Mouse (Mus musculus) myocyte (in vitro differentiated cells): Measurements from ENCODE around the gene Ube2t. TPM values are rescaled to one million over a fixed set of nuclear protein-coding genes. Genes with fewer than 3 reads are reported as not detected.

Source experiments
- H3K27me3 ChIP-seq: one replicate; pipeline ENCODE4 v1.6.1; 2011; ENCODE audit not compliant: control insufficient read depth, insufficient read depth, insufficient read length
- H3K36me3 ChIP-seq: one replicate; pipeline ENCODE4 v1.6.1; 2011; ENCODE audit not compliant: control insufficient read depth, insufficient read depth
- H3K4me2 ChIP-seq: one replicate; pipeline ENCODE4 v1.6.1; 2011; ENCODE audit warnings: low read depth, control low read depth
- H3K4me3 ChIP-seq: one replicate; pipeline ENCODE4 v1.5.1; 2011; ENCODE audit warnings: mild to moderate bottlenecking, control low read depth, moderate library complexity
- H3K79me2 ChIP-seq: one replicate; pipeline ENCODE4 v1.6.1; 2011; ENCODE audit not compliant: control insufficient read depth, insufficient read depth
- H3ac ChIP-seq: one replicate; pipeline ENCODE4 v1.6.1; 2011; ENCODE audit not compliant: control insufficient read depth, insufficient read length
- CEBPB ChIP-seq: IDR thresholded peaks from 2 replicates; pipeline ENCODE4 v1.6.1; 2011; ENCODE audit warnings: mild to moderate bottlenecking, moderate library complexity; ENCODE audit not compliant: poor library complexity, insufficient read depth, severe bottlenecking
- E2F4 ChIP-seq: IDR thresholded peaks from one replicate; pipeline ENCODE4 v1.6.1; 2011; ENCODE audit warnings: mild to moderate bottlenecking, control low read depth, moderate library complexity; ENCODE audit not compliant: insufficient read depth
- MAX ChIP-seq: IDR thresholded peaks from one replicate; pipeline ENCODE4 v1.6.1; 2011; ENCODE audit warnings: low read depth, mild to moderate bottlenecking, control low read depth
- MYOD1 ChIP-seq, 3 experiments: IDR thresholded peaks; one replicate each; pipeline ENCODE4 v1.6.1; 2011; ENCODE audit warnings: control low read depth in 2 of 3, low read depth in 2 of 3, mild to moderate bottlenecking in 2 of 3, moderate library complexity in 1 of 3; ENCODE audit not compliant: insufficient read length in 2 of 3, control insufficient read depth in 1 of 3
- MYOG ChIP-seq, 3 experiments: IDR thresholded peaks; one replicate each; pipeline ENCODE4 v1.6.1; 2011; ENCODE audit warnings: control low read depth in 2 of 3, low read depth in 2 of 3, mild to moderate bottlenecking in 2 of 3; ENCODE audit not compliant: insufficient read length in 2 of 3, control insufficient read depth in 1 of 3, insufficient read depth in 1 of 3
- POLR2A ChIP-seq: IDR thresholded peaks from one replicate; pipeline ENCODE4 v1.6.1; 2011; ENCODE audit warnings: low read depth, mild to moderate bottlenecking, control low read depth, moderate library complexity; ENCODE audit not compliant: insufficient read length
- POLR2AphosphoS2 ChIP-seq: IDR thresholded peaks from one replicate; pipeline ENCODE4 v1.6.1; 2011; ENCODE audit warnings: low read depth, control low read depth; ENCODE audit not compliant: insufficient read length
- REST ChIP-seq: IDR thresholded peaks from one replicate; pipeline ENCODE4 v1.6.1; 2011; ENCODE audit warnings: mild to moderate bottlenecking, control low read depth, moderate library complexity; ENCODE audit not compliant: insufficient read depth, insufficient read length
- SRF ChIP-seq: IDR thresholded peaks from one replicate; pipeline ENCODE4 v1.6.1; 2011; ENCODE audit warnings: low read depth; ENCODE audit not compliant: control insufficient read depth, insufficient read length
- TCF12 ChIP-seq: IDR thresholded peaks from one replicate; pipeline ENCODE4 v1.6.1; 2011; ENCODE audit warnings: mild to moderate bottlenecking, control low read depth; ENCODE audit not compliant: poor library complexity, insufficient read depth, severe bottlenecking
- TCF3 ChIP-seq: IDR thresholded peaks from one replicate; pipeline ENCODE4 v1.6.1; 2011; ENCODE audit warnings: low read depth, control low read depth; ENCODE audit not compliant: insufficient read length
- USF1 ChIP-seq: IDR thresholded peaks from one replicate; pipeline ENCODE4 v1.6.1; 2011; ENCODE audit warnings: low read depth, mild to moderate bottlenecking, control low read depth, moderate library complexity
- polyA plus RNA-seq: library from polyadenylated mRNA; unstranded; fragments of >200 nt; fragmentation: generic; extraction: Trizol; gene quantifications from one replicate; pipeline ENCODE4 v1.2.1, GENCODE M21; 2012; ENCODE audit warnings: missing spikeins

Gene Ube2t
- polyA plus RNA-seq, 1 experiment = 4.0 TPM

GRCm38 (mm10) chr1:135011912-135012311, 49.5 kb downstream of the Ube2t start:
- TF ChIP-seq MAX = no peak
- no peak for TF ChIP-seq CEBPB
- TF ChIP-seq TCF3 = no peak
- TF ChIP-seq E2F4 = no peak
- TF ChIP-seq POLR2AphosphoS2 = no peak
- no peak for TF ChIP-seq SRF
- TF ChIP-seq MYOG (IDR thresholded peaks at IDR 0.05; ENCODE audit: control insufficient read depth in 1 of 3, insufficient read depth in 1 of 3, insufficient read length in 2 of 3, low read depth in 2 of 3) = no peak
- no peak for TF ChIP-seq REST
- Histone ChIP-seq H3K27me3 (peaks cover 8% of the 10 kb centered on the region), H3K79me2 (no peaks in the 10 kb centered on the region), H3K36me3 (no peaks in the 10 kb centered on the region), H3K4me2 (no peak overlapping the region), H3K4me3 (no peak overlapping the region), H3ac (no peak overlapping the region)

GRCm38 (mm10) chr1:135012472-135012871, 50.1 kb downstream of the Ube2t start:
- no peak overlapping the region for H3K4me2 ChIP-seq
- H3K36me3 ChIP-seq = no peaks in the 10 kb centered on the region
- TF ChIP-seq POLR2A = no peak
- TF ChIP-seq SRF = no peak
- no peak for TF ChIP-seq MYOD1 (IDR thresholded peaks at IDR 0.05; ENCODE audit: control insufficient read depth in 1 of 3, insufficient read length in 2 of 3, low read depth in 2 of 3)
- TF ChIP-seq CEBPB = no peak
- no peak for TF ChIP-seq E2F4
- no peak for TF ChIP-seq TCF12
- no peak for TF ChIP-seq POLR2AphosphoS2
- no peak for TF ChIP-seq MAX
- TF ChIP-seq USF1 = no peak
- no peak overlapping the region for H3ac ChIP-seq
- no peak overlapping the region for H3K4me3 ChIP-seq
- peaks cover 8% of the 10 kb centered on the region for H3K27me3 ChIP-seq
- no peaks in the 10 kb centered on the region for H3K79me2 ChIP-seq

- Histone ChIP-seq H3K4me2 (no peak overlapping the region), H3K36me3 (no peaks in the 10 kb centered on the region), H3ac (no peak overlapping the region), H3K27me3 (peaks cover 8% of the 10 kb centered on the region), H3K79me2 (no peaks in the 10 kb centered on the region), H3K4me3 (no peak overlapping the region)
- no peak for TF ChIP-seq REST
- TF ChIP-seq E2F4 = no peak
- no peak for TF ChIP-seq TCF12
- TF ChIP-seq MYOG (IDR thresholded peaks at IDR 0.05; ENCODE audit: control insufficient read depth in 1 of 3, insufficient read depth in 1 of 3, insufficient read length in 2 of 3, low read depth in 2 of 3) = no peak
- TF ChIP-seq MYOD1 (IDR thresholded peaks at IDR 0.05; ENCODE audit: control insufficient read depth in 1 of 3, insufficient read length in 2 of 3, low read depth in 2 of 3) = no peak
- TF ChIP-seq POLR2A = no peak
- TF ChIP-seq SRF = no peak
- TF ChIP-seq MAX = no peak
- TF ChIP-seq POLR2AphosphoS2 = no peak
- TF ChIP-seq USF1 = no peak
- no peak for TF ChIP-seq CEBPB
- TF ChIP-seq TCF3 = no peak
These were observed 52.6 kb downstream of the Ube2t start for GRCm38 (mm10) chr1:135014921-135015445.

GRCm38 (mm10) chr1:135016907-135017655, 54.7 kb downstream of the Ube2t start:
- no peaks in the 10 kb centered on the region for H3K27me3 ChIP-seq

GRCm38 (mm10) chr1:135017656-135018015, 55.3 kb downstream of the Ube2t start:
- no peaks in the 10 kb centered on the region for H3K36me3 ChIP-seq
- no peak overlapping the region for H3ac ChIP-seq
- H3K4me2 ChIP-seq = peak overlapping the region; percentile 15
- H3K4me3 ChIP-seq = no peak overlapping the region
- TF ChIP-seq SRF (no peak), MYOG (IDR thresholded peaks at IDR 0.05; ENCODE audit: control insufficient read depth in 1 of 3, insufficient read depth in 1 of 3, insufficient read length in 2 of 3, low read depth in 2 of 3) (no peak), POLR2AphosphoS2 (no peak), MAX (no peak), TCF12 (no peak), CEBPB (no peak), MYOD1 (IDR thresholded peaks at IDR 0.05; ENCODE audit: control insufficient read depth in 1 of 3, insufficient read length in 2 of 3, low read depth in 2 of 3) (no peak), E2F4 (no peak), USF1 (no peak), TCF3 (no peak), POLR2A (no peak), REST (no peak)
- H3K79me2 ChIP-seq = no peaks in the 10 kb centered on the region
- H3K27me3 ChIP-seq = no peaks in the 10 kb centered on the region

More at GRCm38 (mm10) chr1:135016907-135017655, 54.7 kb downstream of the Ube2t start:
- Histone ChIP-seq H3ac (no peak overlapping the region), H3K4me3 (no peak overlapping the region), H3K4me2 (peak overlapping the region; percentile 24), H3K36me3 (no peaks in the 10 kb centered on the region), H3K79me2 (no peaks in the 10 kb centered on the region)
- TF ChIP-seq MYOD1 (IDR thresholded peaks at IDR 0.05; ENCODE audit: control insufficient read depth in 1 of 3, insufficient read length in 2 of 3, low read depth in 2 of 3) (peak in 1 of 3 experiments; percentile 48), CEBPB (no peak)
